Mouse (Mus musculus) limb, embryonic 11.5 days (tissue): ENCODE data around the gene Sap25. TPM values are rescaled to one million over a fixed set of nuclear protein-coding genes. Genes with fewer than 3 reads are reported as not detected.
A peak's percentile ranks its signal among the peaks of the same experiment; 100 is the strongest.

Experiments used
- ATAC-seq: fragments of 200-750 bp; cut with Nextera tagmentation; 2 replicates; pipeline ENCODE4 v1.8.0; 2017; ENCODE audit warnings: low read depth; ENCODE audit not compliant: insufficient number of reproducible peaks, low FRiP score, low TSS enrichment
- DNase-seq: peaks from one replicate; pipeline ENCODE4 v3.0.0-alpha.2; 2015; ENCODE audit warnings: low spot score
- H3K27ac ChIP-seq: fragments of 300-500 bp; sonication (generic); replicated peaks from 2 replicates; pipeline ENCODE4 v1.5.1; 2014; ENCODE audit warnings: low read depth, mild to moderate bottlenecking, low read length
- H3K27me3 ChIP-seq: fragments of 300-500 bp; sonication (generic); 2 replicates; pipeline ENCODE4 v1.6.1; 2014; ENCODE audit warnings: mild to moderate bottlenecking, low read length, mixed read lengths; ENCODE audit not compliant: control insufficient read depth, insufficient read depth
- H3K36me3 ChIP-seq: fragments of 300-500 bp; sonication (generic); 2 replicates; pipeline ENCODE4 v1.6.1; 2014; ENCODE audit warnings: mild to moderate bottlenecking, low read length, moderate library complexity, mixed read lengths; ENCODE audit not compliant: control insufficient read depth, insufficient read depth
- H3K4me1 ChIP-seq: fragments of 300-500 bp; sonication (generic); 2 replicates; pipeline ENCODE4 v1.6.1; 2014; ENCODE audit warnings: low read length, mixed read lengths; ENCODE audit not compliant: control insufficient read depth, insufficient read depth
- H3K4me2 ChIP-seq: fragments of 300-500 bp; sonication (generic); 2 replicates; pipeline ENCODE4 v1.6.1; 2014; ENCODE audit warnings: low read depth, mild to moderate bottlenecking, moderate library complexity; ENCODE audit not compliant: severe bottlenecking
- H3K4me3 ChIP-seq: fragments of 300-500 bp; sonication (generic); 2 replicates; pipeline ENCODE4 v1.5.1; 2014; ENCODE audit warnings: low read depth, low read length
- H3K9ac ChIP-seq: fragments of 300-500 bp; sonication (generic); 2 replicates; pipeline ENCODE4 v1.6.1; 2014; ENCODE audit warnings: mild to moderate bottlenecking, low read length
- H3K9me3 ChIP-seq: fragments of 300-500 bp; sonication (generic); 2 replicates; pipeline ENCODE4 v1.6.1; 2016; ENCODE audit warnings: low read length; ENCODE audit not compliant: control insufficient read depth
- WGBS: fragments of 180-500 bp; shearing (Covaris S2); extraction: QIAGEN DNeasy Blood & Tissue Kit; methylation state at CpG from one replicate; pipeline ENCODE4 v1.1.7; 2014; 5-methylcytosine and 5-hydroxymethylcytosine counted together
- polyA plus RNA-seq: library from polyadenylated mRNA; unstranded; fragments of >200 nt; fragmentation: Nextera tagmentation; extraction: Ambion mirVana; gene quantifications from 2 replicates; pipeline ENCODE4 v1.2.1, GENCODE M21; 2014

Gene Sap25
- polyA plus RNA-seq, 1 experiment from 2014 or later = 8.2 TPM

DNA sequence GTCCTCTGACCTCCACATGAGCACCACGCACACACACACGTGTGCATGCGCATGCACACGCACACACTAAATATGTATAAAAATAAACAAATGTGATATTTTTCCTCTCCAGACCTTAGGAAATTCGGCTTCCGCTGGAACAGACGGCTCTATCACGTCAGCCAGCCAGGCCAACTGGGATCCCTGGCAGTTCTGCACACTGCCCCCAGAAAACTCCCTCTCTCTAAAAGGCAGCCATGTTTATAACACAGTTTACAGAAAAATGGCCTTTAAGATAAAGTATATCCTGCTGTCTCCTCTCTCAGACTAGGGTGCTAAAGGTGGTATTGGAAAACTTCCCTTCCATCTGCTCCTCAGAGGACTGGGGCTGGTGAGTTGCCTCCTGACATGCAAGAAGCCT, 36.7 kb downstream of the Sap25 start:
- Histone ChIP-seq H3K9ac (no peak overlapping the region), H3K36me3 (no peaks in the 10 kb centered on the region; the same call in 1 of the 2 replicates), H3K4me3 (no peak overlapping the region), H3K27me3 (no peaks in the 10 kb centered on the region), H3K4me2 (no peak overlapping the region), H3K9me3 (no peaks in the 10 kb centered on the region), H3K4me1 (0 out of 2 replicates have a peak, but pooled peaks cover 2% of the 10 kb centered on the region), H3K27ac (no peak overlapping the region)
- no peak for DNase-seq
- WGBS = 96% methylated on average over 8 of the region's 8 CpGs
- no peak for ATAC-seq

DNA sequence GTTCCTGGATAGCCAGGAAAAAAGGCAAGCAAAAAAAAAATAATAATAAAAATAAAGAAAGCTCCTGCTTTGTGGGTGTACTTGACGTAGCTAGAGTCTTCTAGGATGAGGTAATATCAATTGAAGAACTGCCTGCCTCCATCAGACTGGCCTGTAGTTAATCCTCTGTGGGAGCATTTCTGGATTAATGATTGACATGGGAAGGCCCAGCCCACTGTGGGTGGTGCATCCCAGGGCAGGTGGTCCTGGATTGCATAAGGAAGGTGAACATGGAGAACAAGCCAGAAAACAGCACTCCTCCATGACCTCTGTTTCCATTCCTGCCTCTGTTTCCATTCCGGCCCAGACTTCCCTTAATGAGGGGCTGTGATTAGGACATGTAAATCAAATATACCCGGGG, 37.6 kb downstream of the Sap25 start:
- Histone ChIP-seq H3K9me3 (no peaks in the 10 kb centered on the region), H3K27ac (no peak overlapping the region), H3K4me3 (no peak overlapping the region), H3K4me2 (no peak overlapping the region), H3K9ac (no peak overlapping the region), H3K27me3 (no peaks in the 10 kb centered on the region), H3K4me1 (0 out of 2 replicates have a peak, but pooled peaks cover 6% of the 10 kb centered on the region), H3K36me3 (no peaks in the 10 kb centered on the region; the same call in 1 of the 2 replicates)
- no peak for ATAC-seq
- DNase-seq = no peak
- 84% methylated on average over 3 of the region's 3 CpGs for WGBS

DNA sequence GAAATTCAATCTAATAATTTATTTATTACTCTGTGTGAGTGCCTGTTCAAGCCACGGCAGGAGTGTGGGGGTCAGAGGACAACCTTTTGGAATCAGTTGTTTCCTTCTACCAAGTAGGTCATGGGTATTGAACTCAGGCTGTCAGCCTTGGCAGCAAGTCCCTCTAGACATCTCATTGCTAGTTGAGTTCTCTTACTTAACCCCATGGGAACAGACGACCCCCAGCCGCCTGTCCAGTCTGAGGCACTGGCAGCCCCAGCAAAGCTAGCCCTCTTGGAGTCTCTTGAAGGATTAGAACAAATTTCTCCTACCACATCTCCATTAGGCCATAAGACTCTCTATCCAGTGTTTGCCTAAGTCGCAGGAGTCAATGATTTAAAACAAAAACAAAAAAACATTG, 38.6 kb downstream of the Sap25 start:
- no peaks in the 10 kb centered on the region for H3K9me3 ChIP-seq
- H3K9ac ChIP-seq = no peak overlapping the region
- no peaks in the 10 kb centered on the region for H3K27me3 ChIP-seq
- no peak overlapping the region for H3K4me3 ChIP-seq
- H3K4me2 ChIP-seq = no peak overlapping the region
- 88% methylated on average over 4 of the region's 4 CpGs for WGBS
- ATAC-seq (no peak), DNase-seq (no peak)
- no peaks in the 10 kb centered on the region; the same call in 1 of the 2 replicates for H3K36me3 ChIP-seq
- no peak overlapping the region for H3K27ac ChIP-seq
- 0 out of 2 replicates have a peak, but pooled peaks cover 6% of the 10 kb centered on the region for H3K4me1 ChIP-seq

DNA sequence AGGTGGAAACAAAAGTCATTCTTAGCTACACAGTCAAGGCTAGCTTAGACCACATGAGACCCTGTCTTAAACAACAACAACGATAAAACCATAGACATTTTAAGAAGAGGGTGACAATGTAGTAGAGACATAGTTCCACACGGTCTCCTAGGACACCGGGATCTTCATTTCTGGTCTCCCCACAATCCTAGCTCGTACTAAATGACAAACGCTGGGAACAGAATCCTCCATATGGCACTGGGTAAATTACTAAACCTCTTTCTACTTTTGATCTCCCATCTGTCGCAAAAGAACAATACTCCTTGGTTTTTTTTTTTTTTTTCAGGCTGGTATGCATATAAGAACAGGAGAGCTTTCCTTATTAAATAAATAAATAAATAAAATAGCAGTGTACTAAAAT, 41.4 kb downstream of the Sap25 start:
- Histone ChIP-seq H3K27ac (no peak overlapping the region), H3K4me3 (no peak overlapping the region), H3K27me3 (no peaks in the 10 kb centered on the region), H3K4me1 (0 out of 2 replicates have a peak, but pooled peaks cover 6% of the 10 kb centered on the region), H3K9me3 (no peaks in the 10 kb centered on the region), H3K4me2 (no peak overlapping the region), H3K9ac (no peak overlapping the region), H3K36me3 (no peaks in the 10 kb centered on the region)
- ATAC-seq (no peak), DNase-seq (no peak)
- 92% methylated on average over 6 of the region's 6 CpGs for WGBS

DNA sequence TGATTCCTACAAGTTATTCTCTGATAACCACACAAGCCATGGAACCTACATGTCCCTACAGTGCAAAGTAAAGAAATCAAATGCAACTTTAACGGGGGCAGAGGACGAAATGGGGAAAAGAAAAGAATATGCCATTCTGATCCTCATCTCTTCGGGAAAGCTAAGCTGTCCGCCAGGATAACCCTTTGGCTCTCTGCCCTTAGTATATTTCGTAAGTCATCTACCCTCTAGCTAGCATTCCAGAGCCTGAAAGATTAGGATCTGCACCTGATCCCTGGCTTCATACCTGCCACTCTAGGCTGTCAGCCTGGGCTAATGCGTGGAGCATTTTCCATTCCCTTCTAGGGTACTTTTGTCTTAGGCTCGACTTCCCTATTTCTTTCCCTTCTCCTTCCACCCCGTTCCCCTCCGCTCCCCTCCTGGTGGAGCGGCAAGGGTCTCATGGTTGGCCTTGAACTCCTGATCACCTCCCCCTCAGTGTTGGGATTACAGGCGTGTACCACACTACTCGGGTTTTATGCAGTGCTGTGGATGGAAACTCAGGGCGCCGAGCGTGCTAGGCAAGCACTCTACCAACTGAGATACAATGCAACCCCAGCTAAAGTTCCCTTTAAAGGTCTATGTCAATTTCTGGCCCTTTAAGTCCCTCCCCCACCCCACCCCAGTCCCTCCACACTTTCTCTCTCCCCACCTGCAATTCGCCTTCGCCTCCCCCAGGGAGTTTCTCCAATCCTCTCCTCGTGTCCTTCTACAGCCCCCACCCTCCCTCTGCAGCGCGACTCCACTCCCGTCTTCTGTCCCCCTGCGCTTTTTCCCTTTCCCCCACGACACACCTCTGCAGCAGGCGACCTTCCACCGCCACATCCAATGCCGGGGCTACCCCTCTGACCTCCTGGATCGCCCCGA, 42.5 kb downstream of the Sap25 start:
- Histone ChIP-seq H3K27ac (no peak overlapping the region), H3K4me1 (0 out of 2 replicates have a peak, but pooled peaks cover 6% of the 10 kb centered on the region), H3K27me3 (no peaks in the 10 kb centered on the region), H3K9ac (peak overlapping the region; percentile 61), H3K36me3 (no peaks in the 10 kb centered on the region), H3K4me2 (peak overlapping the region; percentile 63), H3K9me3 (no peaks in the 10 kb centered on the region), H3K4me3 (peak overlapping the region; percentile 64)
- 16% methylated on average over 28 of the region's 28 CpGs for WGBS
- DNase-seq (no peak), ATAC-seq (no peak)

DNA sequence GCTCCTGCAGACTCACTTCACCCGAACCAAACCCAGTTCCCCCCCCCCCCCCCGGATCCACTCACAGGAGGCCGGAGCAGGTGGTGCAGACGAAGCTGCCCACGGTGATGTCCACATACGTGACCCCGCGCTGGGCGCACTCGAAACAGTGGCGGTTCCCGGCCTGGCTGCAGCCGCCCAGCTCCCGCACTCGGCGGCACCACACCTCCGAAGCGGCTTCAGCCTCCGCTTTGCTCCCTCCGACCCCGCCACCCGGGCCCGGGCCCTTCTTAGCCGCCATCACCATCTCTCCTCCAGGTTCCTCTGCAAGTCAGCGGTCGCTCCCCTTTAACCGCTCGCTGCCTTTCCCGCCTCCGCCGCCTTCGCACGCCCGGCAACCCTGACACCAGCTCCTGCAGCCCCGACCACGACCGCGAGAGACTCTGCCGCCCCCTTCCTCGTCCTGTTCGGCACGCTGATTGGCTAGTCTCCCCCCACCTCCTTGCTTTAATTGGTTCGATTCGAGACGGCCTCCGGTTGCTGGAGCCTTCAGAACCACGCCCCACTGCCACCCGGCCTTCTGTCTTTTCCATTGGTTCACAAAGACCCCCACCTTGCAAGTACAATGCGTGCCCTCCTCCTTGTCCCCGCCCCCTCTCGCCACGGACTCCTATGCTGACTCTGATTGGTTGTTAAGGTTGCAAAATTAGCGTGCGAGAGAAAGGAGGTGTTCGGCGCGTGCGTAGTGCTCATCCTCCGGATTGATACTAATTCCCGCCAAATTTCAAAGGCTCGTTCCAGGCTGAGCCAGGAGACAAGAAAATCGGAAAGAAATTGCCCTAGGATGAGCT, 43.4 kb downstream of the Sap25 start, which contains the start of gene Agfg2:
Agfg2 (minus strand) TSS at position 433 of the 830 bp plus-strand sequence.
- H3K27ac ChIP-seq = no peak within 1 kb of the TSS
- DNase-seq (peak; percentile 98), ATAC-seq (peak; percentile 99)
- H3K4me3 ChIP-seq = peak within 1 kb of the TSS; percentile 64
- no peaks in the 10 kb centered on the region for H3K27me3 ChIP-seq
- no peaks in the 10 kb centered on the region for H3K36me3 ChIP-seq
- peak within 1 kb of the TSS; percentile 61 for H3K9ac ChIP-seq
- under 1% methylated on average over 56 of the region's 62 CpGs for WGBS
- H3K4me1 ChIP-seq = 0 out of 2 replicates have a peak, but pooled peaks cover 6% of the 10 kb centered on the region
- no peaks in the 10 kb centered on the region for H3K9me3 ChIP-seq
- peak within 1 kb of the TSS; percentile 63 for H3K4me2 ChIP-seq

DNA sequence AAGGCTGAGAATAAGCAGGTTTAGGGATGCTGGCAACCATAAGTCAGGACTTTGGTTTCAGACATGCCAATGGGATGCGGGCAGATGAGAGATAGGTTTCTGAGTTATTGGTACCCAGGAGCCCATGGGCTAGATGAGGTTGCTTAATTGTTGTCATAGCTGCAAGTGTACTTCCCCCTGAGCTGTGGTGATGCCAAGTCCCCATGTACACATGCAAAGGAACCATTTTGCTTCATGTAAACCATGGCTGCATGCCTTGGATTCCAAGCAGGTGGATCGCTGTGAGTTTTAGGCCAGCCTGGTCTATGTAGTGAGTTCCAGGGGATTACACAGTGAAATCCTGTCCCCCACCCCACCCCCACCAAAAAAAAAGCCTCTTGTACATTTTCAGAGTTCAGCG, 44.5 kb downstream of the Sap25 start:
- Histone ChIP-seq H3K27me3 (no peaks in the 10 kb centered on the region), H3K9me3 (no peaks in the 10 kb centered on the region), H3K27ac (no peak overlapping the region), H3K4me3 (no peak overlapping the region), H3K9ac (no peak overlapping the region), H3K36me3 (no peaks in the 10 kb centered on the region), H3K4me2 (no peak overlapping the region), H3K4me1 (0 out of 2 replicates have a peak, but pooled peaks cover 6% of the 10 kb centered on the region)
- DNase-seq = no peak
- no peak for ATAC-seq
- WGBS = 95% methylated on average over 3 of the region's 3 CpGs

DNA sequence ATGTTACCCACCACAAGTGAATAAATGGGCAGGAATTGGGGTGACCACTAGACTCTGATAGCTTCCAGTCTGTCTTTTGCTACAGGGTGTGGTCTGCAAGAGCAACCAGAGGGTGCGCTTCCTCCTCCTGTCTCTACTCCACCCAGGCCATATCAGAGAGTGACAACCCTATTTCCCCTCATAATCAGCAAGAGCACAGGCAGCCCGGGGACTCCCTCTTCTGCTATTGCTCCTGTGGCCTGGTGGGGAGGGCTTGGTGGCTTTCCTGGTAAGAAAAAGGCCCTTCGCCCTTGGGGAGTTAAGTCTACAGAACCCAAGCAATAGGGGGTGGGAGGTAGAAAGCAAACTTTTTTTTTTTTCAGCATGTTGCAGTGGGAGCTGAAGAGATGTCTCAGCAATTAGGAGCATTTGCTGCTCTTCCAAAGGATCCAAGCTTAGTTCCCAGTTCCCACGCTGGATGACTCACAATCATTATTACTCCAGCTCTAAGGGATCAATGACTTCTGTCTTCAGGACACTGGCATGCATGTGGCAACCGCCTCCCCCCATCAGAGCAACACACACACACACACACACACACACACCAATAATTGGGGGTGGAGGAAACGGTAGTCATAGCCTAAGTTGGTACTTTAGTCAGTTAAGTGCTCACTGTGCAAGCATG, 45.1 kb downstream of the Sap25 start:
- ATAC-seq = no peak
- no peak overlapping the region for H3K4me2 ChIP-seq
- no peaks in the 10 kb centered on the region for H3K9me3 ChIP-seq
- no peaks in the 10 kb centered on the region for H3K27me3 ChIP-seq
- H3K9ac ChIP-seq = no peak overlapping the region
- DNase-seq = no peak
- H3K27ac ChIP-seq = no peak overlapping the region
- 0 out of 2 replicates have a peak, but pooled peaks cover 6% of the 10 kb centered on the region for H3K4me1 ChIP-seq
- WGBS = 79% methylated on average over 6 of the region's 6 CpGs
- H3K36me3 ChIP-seq = no peaks in the 10 kb centered on the region
- no peak overlapping the region for H3K4me3 ChIP-seq
